Mouse (Mus musculus): ENCODE data around the gene Klhl22.

Klhl22 gene

GRCm38 (mm10) chr16:17833321-17833680 lies 73.9 kb downstream of the Klhl22 start:
- in situ Hi-C loops (cut with MboI), result no loop called here

- in situ Hi-C loops (cut with MboI), result no loop called here
Observed at GRCm38 (mm10) chr16:17833681-17834399, 74.4 kb downstream of the Klhl22 start.

- in situ Hi-C loops (cut with MboI), result no loop called here
Observed at GRCm38 (mm10) chr16:17834543-17834942, 75.1 kb downstream of the Klhl22 start.

- in situ Hi-C loops (cut with MboI), result no loop called here
Observed at GRCm38 (mm10) chr16:17835481-17835880, 76.1 kb downstream of the Klhl22 start.

GRCm38 (mm10) chr16:17838051-17838450 lies 78.6 kb downstream of the Klhl22 start, which contains the start of gene Car15:
Car15 (minus strand) TSS chr16:17838364.
- in situ Hi-C loops (cut with MboI), result no loop called here

GRCm38 (mm10) chr16:17839976-17840375 lies 80.6 kb downstream of the Klhl22 start:
- in situ Hi-C loops (cut with MboI), result no loop called here

GRCm38 (mm10) chr16:17842437-17842836 lies 83.0 kb downstream of the Klhl22 start:
- in situ Hi-C loops (cut with MboI), result no loop called here
